Mouse (Mus musculus) kidney, postnatal 0 days (tissue): Measurements from ENCODE around the gene C1ql2. TPM values are rescaled to one million over a fixed set of nuclear protein-coding genes. Genes with fewer than 3 reads are reported as not detected.

Experiments used
- ATAC-seq: fragments of 200-750 bp; cut with Nextera tagmentation; replicated peaks from 2 replicates; pipeline ENCODE4 v1.8.0; 2017; ENCODE audit warnings: low read depth, moderate number of reproducible peaks, moderate TSS enrichment, moderate library complexity; ENCODE audit not compliant: low FRiP score
- DNase-seq: peaks from one replicate; pipeline ENCODE4 v3.0.0-alpha.2; 2016; ENCODE audit warnings: low spot score
- H3K27ac ChIP-seq: fragments of 300-500 bp; sonication (generic); 2 replicates; pipeline ENCODE4 v1.5.1; 2014; ENCODE audit warnings: mild to moderate bottlenecking
- H3K27me3 ChIP-seq: fragments of 300-500 bp; sonication (generic); 2 replicates; pipeline ENCODE4 v1.6.1; 2014; ENCODE audit warnings: low read length, mixed read lengths; ENCODE audit not compliant: insufficient read depth
- H3K36me3 ChIP-seq: fragments of 300-500 bp; sonication (generic); 2 replicates; pipeline ENCODE4 v1.6.1; 2014; ENCODE audit warnings: low read length, mixed read lengths; ENCODE audit not compliant: insufficient read depth
- H3K4me1 ChIP-seq: fragments of 300-500 bp; sonication (generic); replicated peaks from 2 replicates; pipeline ENCODE4 v1.6.1; 2014; ENCODE audit warnings: antibody characterized with exemption, low read length, mixed read lengths; ENCODE audit not compliant: insufficient read depth
- H3K4me2 ChIP-seq: fragments of 300-500 bp; sonication (generic); 2 replicates; pipeline ENCODE4 v1.6.1; 2014; ENCODE audit warnings: mild to moderate bottlenecking, low read length, moderate library complexity, mixed read lengths
- H3K4me3 ChIP-seq: fragments of 300-500 bp; sonication (generic); replicated peaks from 2 replicates; pipeline ENCODE4 v1.5.1; 2014; ENCODE audit warnings: low read depth, low read length
- H3K9ac ChIP-seq: fragments of 300-500 bp; sonication (generic); 2 replicates; pipeline ENCODE4 v1.6.1; 2014; ENCODE audit warnings: low read depth, low read length
- H3K9me3 ChIP-seq: fragments of 300-500 bp; sonication (generic); replicated peaks from 2 replicates; pipeline ENCODE4 v1.6.1; 2016; ENCODE audit warnings: low read length, inconsistent platforms, mixed read lengths
- CTCF ChIP-seq: IDR thresholded peaks from 2 replicates; pipeline ENCODE4 v1.5.1; 2016; ENCODE audit warnings: antibody characterized with exemption, low read depth, mild to moderate bottlenecking, moderate library complexity
- WGBS: fragments of 180-500 bp; shearing (Covaris S2); extraction: QIAGEN DNeasy Blood & Tissue Kit; methylation state at CpG from one replicate; pipeline ENCODE4 v1.1.7; 2014; 5-methylcytosine and 5-hydroxymethylcytosine counted together
- polyA plus RNA-seq: library from polyadenylated mRNA; unstranded; fragments of >200 nt; fragmentation: Nextera tagmentation; extraction: Ambion mirVana; gene quantifications from 2 replicates; pipeline ENCODE4 v1.2.1, GENCODE M21; 2015

C1ql2 gene
- 0.09 TPM in 1 of 2 replicates, not detected in the other for polyA plus RNA-seq

GRCm38 (mm10) chr1:120340419-120341171 lies at the start of gene C1ql2:
Gene C1ql2 (plus strand): TSS chr1:120340582.
- whole genome bisulfite sequencing: under 1% methylated on average over 67 of the region's 73 CpGs
- Histone ChIP-seq H3K36me3 (no peaks in the 10 kb centered on the region), H3K27ac (no peak within 1 kb of the TSS), H3K9ac (no peak within 1 kb of the TSS), H3K4me1 (peaks cover 4% of the 10 kb centered on the region; the same call in 1 of the 2 replicates), H3K4me2 (peak within 1 kb of the TSS; percentile 48), H3K9me3 (no peaks in the 10 kb centered on the region), H3K4me3 (peak within 1 kb of the TSS; percentile 21), H3K27me3 (peaks cover 59% of the 10 kb centered on the region)
- no peak for TF ChIP-seq CTCF
- ATAC-seq (no peak), DNase-seq (no peak)

DNA sequence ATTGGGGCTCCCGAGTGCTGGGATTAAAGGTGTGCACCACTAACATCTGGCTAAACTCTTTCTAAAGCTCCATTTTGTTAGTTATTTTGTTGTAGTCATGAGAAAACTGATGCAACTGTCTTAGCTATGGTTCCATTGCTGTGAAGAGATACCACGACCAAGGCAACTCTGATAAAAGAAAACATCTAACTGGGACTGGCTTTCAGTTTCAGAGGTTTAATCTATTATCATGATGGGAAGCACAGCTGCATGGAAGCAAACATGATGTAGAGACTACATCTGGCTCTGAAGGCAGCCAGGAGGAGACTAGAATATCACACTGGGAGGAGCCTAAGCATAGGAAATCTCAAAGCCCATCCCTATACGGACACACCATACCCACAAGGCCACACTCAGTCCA lies 48.7 kb upstream of the C1ql2 start:
- H3K4me2 ChIP-seq: no peak overlapping the region
- H3K4me1 ChIP-seq: no peaks in the 10 kb centered on the region
- H3K9ac ChIP-seq: no peak overlapping the region
- H3K27me3 ChIP-seq: no peaks in the 10 kb centered on the region
- TF ChIP-seq CTCF: no peak
- 88% methylated on average over 3 of the region's 3 CpGs for WGBS
- no peaks in the 10 kb centered on the region for H3K36me3 ChIP-seq
- no peak overlapping the region for H3K4me3 ChIP-seq
- no peak for ATAC-seq
- H3K9me3 ChIP-seq: no peaks in the 10 kb centered on the region
- DNase-seq: no peak
- H3K27ac ChIP-seq: no peak overlapping the region

DNA sequence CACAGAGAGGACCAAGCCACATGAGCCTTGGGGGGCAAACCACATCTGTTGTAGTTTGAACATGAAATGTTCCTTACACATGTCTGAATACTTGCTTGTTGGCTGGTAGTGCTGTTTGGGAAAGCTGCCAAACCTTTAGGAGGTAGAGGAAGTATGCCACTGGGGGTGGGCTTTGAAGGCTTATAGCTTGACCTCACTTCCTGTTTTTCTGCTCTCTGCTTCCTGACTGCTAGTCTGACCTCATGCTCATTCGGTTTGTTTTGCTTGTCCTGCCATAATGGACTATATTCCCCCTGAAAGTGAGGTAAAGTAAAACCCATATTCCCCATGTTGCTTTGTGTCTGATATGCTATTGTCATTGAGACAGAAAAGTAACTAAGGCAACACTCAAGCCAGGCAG lies 46.6 kb upstream of the C1ql2 start:
- Histone ChIP-seq H3K9me3 (no peaks in the 10 kb centered on the region), H3K27ac (no peak overlapping the region), H3K4me1 (no peaks in the 10 kb centered on the region), H3K27me3 (no peaks in the 10 kb centered on the region), H3K4me3 (no peak overlapping the region), H3K36me3 (no peaks in the 10 kb centered on the region), H3K9ac (no peak overlapping the region), H3K4me2 (no peak overlapping the region)
- WGBS: 32% methylated on average over 1 of the region's 1 CpGs
- DNase-seq (no peak), ATAC-seq (no peak)
- no peak for TF ChIP-seq CTCF

GRCm38 (mm10) chr1:120296936-120297335 lies 43.4 kb upstream of the C1ql2 start:
- H3K4me1 ChIP-seq: no peaks in the 10 kb centered on the region
- no peaks in the 10 kb centered on the region for H3K27me3 ChIP-seq
- H3K9me3 ChIP-seq: no peaks in the 10 kb centered on the region
- TF ChIP-seq CTCF: no peak
- no peak overlapping the region for H3K4me3 ChIP-seq
- H3K9ac ChIP-seq: no peak overlapping the region
- no peak overlapping the region for H3K27ac ChIP-seq
- DNase-seq: no peak
- ATAC-seq: no peak
- no peak overlapping the region for H3K4me2 ChIP-seq
- WGBS: 95% methylated on average over 2 of the region's 2 CpGs
- H3K36me3 ChIP-seq: no peaks in the 10 kb centered on the region

GRCm38 (mm10) chr1:120305801-120306200 lies 34.6 kb upstream of the C1ql2 start:
- no peaks in the 10 kb centered on the region for H3K9me3 ChIP-seq
- 44% methylated on average over 2 of the region's 2 CpGs for WGBS
- TF ChIP-seq CTCF: no peak
- no peak overlapping the region for H3K4me2 ChIP-seq
- no peaks in the 10 kb centered on the region for H3K4me1 ChIP-seq
- H3K4me3 ChIP-seq: no peak overlapping the region
- H3K27me3 ChIP-seq: no peaks in the 10 kb centered on the region
- no peak for DNase-seq
- H3K9ac ChIP-seq: no peak overlapping the region
- no peak overlapping the region for H3K27ac ChIP-seq
- H3K36me3 ChIP-seq: no peaks in the 10 kb centered on the region
- no peak for ATAC-seq

DNA sequence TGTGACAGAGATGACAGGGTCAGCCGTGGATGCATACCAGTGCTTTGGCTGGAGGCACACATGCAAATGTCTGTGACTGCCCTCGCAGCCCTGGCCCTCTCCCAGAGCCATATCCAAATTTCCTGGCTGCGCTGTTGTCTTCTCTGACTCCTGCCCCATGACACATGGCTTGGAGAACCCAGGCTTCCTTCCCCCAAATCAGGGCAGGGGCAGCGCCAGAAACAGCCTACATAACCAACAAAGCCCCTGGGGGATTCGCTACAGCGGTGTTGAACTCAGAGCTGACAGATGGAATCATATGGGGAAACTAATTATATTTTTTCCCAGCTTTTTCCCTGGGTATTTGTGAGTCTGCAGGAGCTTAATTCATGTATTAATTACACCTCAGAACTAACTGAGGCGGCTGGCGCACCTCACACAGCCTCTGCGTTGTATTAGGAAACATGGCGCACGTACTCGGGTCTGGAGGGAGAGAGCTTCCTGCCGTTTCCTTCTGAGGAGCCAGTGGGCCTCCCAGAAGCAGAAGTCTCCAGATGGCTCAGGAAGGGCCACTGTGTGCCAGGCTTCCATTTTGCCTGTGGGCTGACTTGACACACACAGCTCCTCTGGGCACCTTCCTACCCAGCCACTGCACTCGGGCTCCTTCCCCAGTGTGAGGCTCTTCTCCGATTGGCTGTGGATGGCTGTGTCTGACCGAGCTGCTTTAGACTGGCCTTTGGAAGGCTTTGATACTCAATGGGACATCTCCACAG lies 18.9 kb upstream of the C1ql2 start:
- 82% methylated on average over 16 of the region's 16 CpGs for WGBS
- H3K9me3 ChIP-seq: no peaks in the 10 kb centered on the region
- H3K27me3 ChIP-seq: no peaks in the 10 kb centered on the region
- no peaks in the 10 kb centered on the region for H3K36me3 ChIP-seq
- no peak overlapping the region for H3K4me3 ChIP-seq
- no peaks in the 10 kb centered on the region for H3K4me1 ChIP-seq
- no peak overlapping the region for H3K4me2 ChIP-seq
- DNase-seq: no peak
- no peak for TF ChIP-seq CTCF
- H3K9ac ChIP-seq: no peak overlapping the region
- ATAC-seq: no peak
- no peak overlapping the region for H3K27ac ChIP-seq
